Mouse (Mus musculus) cerebellum, adult 2 months (tissue): ENCODE data around the gene Kirrel3. TPM values are rescaled to one million over a fixed set of nuclear protein-coding genes. Genes with fewer than 3 reads are reported as not detected.

Source experiments
- DNase-seq, 2 experiments: peaks; one replicate each; pipeline ENCODE4 v3.0.0; 2021
- H3K27ac ChIP-seq: fragments of 200-500 bp; 2 replicates; pipeline ENCODE4 v1.5.1; 2012; ENCODE audit warnings: low read length, control low read depth, inconsistent platforms; ENCODE audit not compliant: insufficient read depth
- H3K27me3 ChIP-seq: fragments of 200-500 bp; 2 replicates; pipeline ENCODE4 v1.6.1; 2012; ENCODE audit warnings: inconsistent platforms, mild to moderate bottlenecking, low read length, moderate library complexity; ENCODE audit not compliant: control insufficient read depth, insufficient read depth
- H3K4me1 ChIP-seq: fragments of 200-500 bp; 2 replicates; pipeline ENCODE4 v1.6.1; 2011; ENCODE audit warnings: low read length; ENCODE audit not compliant: control insufficient read depth, insufficient read depth
- H3K4me3 ChIP-seq: fragments of 200-500 bp; replicated peaks from 2 replicates; pipeline ENCODE3; 2011; ENCODE audit warnings: mild to moderate bottlenecking, low read depth, low read length, control low read depth; ENCODE audit not compliant: insufficient read depth
- CTCF ChIP-seq: fragments of 200-500 bp; IDR thresholded peaks from 2 replicates; pipeline ENCODE4 v1.5.1; 2011; ENCODE audit warnings: low read depth, mild to moderate bottlenecking, control low read depth, low read length, moderate library complexity, borderline replicate concordance; ENCODE audit not compliant: insufficient read depth
- POLR2A ChIP-seq: fragments of 200-500 bp; IDR thresholded peaks from 2 replicates; pipeline ENCODE4 v1.6.1; 2011; ENCODE audit warnings: low read length, control low read depth, borderline replicate concordance; ENCODE audit not compliant: insufficient read depth
- WGBS: fragments of 180-500 bp; shearing (Covaris S2); methylation state at CpG from one replicate; pipeline ENCODE4 v1.1.7; 2018; 5-methylcytosine and 5-hydroxymethylcytosine counted together
- polyA plus RNA-seq: library from polyadenylated mRNA; depleted of rRNA; stranded (reverse); fragments of >200 nt; gene quantifications from 2 replicates; pipeline ENCODE4 v1.2.3, GENCODE M21; 2012

Gene Kirrel3
- polyA plus RNA-seq, 1 experiment: 63.5 TPM

DNA sequence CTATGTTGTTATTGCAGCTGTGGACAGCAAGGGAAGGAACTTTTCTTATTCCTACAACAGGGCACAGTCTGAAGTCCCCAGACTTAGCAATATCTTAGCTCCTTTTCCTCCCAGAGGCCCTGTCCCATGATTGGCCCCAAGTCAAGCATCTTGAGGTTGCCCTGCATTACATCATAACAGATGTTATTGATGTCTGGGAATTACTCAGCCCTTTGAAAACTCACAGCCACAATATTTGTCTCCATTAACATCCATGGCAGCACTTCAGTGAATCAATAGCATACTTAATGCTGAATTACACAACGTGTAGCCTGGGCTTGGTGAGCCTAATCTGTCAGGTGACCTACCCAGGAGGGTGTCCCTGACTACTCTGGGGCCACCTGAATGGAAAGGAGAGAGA is 360.7 kb downstream of the Kirrel3 start:
- H3K4me1 ChIP-seq: peaks cover 19% of the 10 kb centered on the region
- DNase-seq: no peak
- TF ChIP-seq CTCF: no peak
- no peak for TF ChIP-seq POLR2A
- no peak overlapping the region for H3K27ac ChIP-seq
- no peak overlapping the region for H3K4me3 ChIP-seq
- no peaks in the 10 kb centered on the region for H3K27me3 ChIP-seq
- WGBS: 39% methylated on average over 1 of the region's 1 CpGs

DNA sequence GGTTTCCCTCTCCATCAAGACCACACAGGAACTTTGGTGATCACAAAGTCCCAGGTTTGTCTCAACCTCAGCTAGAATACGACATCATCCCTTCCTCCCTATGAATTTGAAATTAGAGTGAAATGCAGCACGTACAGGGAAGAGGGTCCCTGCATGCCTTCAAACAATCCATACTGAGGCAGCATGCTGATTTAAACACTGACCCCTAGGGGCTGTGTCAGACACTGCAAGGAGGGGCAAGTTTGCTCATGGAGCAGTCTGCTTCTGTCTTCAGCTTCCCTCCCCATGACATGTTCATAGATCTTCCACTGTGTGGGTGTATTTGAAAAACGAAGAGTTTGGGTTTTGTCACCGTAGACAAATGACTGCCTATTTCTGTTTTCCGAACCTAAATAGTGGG is 362.0 kb downstream of the Kirrel3 start:
- no peak overlapping the region for H3K4me3 ChIP-seq
- 73% methylated on average over 5 of the region's 5 CpGs for WGBS
- H3K27ac ChIP-seq: no peak overlapping the region
- H3K4me1 ChIP-seq: peaks cover 17% of the 10 kb centered on the region
- H3K27me3 ChIP-seq: no peaks in the 10 kb centered on the region
- TF ChIP-seq CTCF (peak; percentile 65), POLR2A (no peak)
- DNase-seq: no peak

DNA sequence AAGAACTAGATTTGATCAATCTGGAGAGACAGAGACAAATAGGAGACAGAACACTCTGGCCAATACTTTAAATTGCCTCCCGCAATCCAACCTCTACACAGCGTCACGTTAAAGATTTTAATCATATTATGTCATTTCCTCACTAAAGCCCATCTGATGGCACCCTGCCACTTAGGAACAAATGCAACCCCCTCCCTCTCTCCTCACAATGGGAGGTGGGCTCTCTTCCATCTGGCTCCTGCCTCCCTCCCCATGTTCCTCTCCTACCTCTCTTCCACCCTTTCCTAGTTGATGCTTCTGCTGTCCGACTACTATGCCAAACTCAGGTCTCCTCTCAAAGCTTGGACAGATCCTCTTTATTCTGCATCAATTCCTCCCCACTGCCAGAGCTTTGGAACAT is 365.4 kb downstream of the Kirrel3 start:
- Histone ChIP-seq H3K27ac (no peak overlapping the region), H3K27me3 (no peaks in the 10 kb centered on the region), H3K4me1 (peaks cover 8% of the 10 kb centered on the region; the same call in 1 of the 2 replicates), H3K4me3 (no peak overlapping the region)
- DNase-seq: peak in 1 of 2 experiments; percentile 25
- TF ChIP-seq POLR2A (no peak), CTCF (no peak)
- WGBS: 31% methylated on average over 4 of the region's 4 CpGs

DNA sequence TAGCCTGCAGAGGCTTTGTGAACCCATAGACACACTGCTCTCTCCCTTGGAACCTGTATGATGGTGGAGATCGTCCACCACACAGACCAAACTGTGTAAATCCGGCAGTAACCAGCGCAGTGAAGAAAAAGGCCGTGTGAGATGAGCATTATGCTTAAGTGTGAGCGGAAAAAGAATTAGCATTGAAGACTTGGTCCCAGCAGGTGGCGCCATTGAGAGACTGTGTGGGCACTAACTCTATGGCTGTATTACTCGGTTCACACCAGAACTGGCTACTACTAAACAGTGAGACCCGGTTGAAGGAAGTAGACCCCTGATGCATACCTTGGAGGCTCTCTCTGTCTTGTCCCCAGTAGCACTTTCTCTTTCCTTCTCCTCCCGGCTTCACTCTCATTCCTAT is 371.9 kb downstream of the Kirrel3 start:
- DNase-seq: no peak
- H3K27ac ChIP-seq: no peak overlapping the region
- H3K4me1 ChIP-seq: peaks cover 43% of the 10 kb centered on the region
- no peak overlapping the region for H3K4me3 ChIP-seq
- 73% methylated on average over 9 of the region's 9 CpGs for WGBS
- H3K27me3 ChIP-seq: no peaks in the 10 kb centered on the region
- peak; percentile 52; the same call in 1 of the 2 replicates for TF ChIP-seq CTCF
- TF ChIP-seq POLR2A: no peak

DNA sequence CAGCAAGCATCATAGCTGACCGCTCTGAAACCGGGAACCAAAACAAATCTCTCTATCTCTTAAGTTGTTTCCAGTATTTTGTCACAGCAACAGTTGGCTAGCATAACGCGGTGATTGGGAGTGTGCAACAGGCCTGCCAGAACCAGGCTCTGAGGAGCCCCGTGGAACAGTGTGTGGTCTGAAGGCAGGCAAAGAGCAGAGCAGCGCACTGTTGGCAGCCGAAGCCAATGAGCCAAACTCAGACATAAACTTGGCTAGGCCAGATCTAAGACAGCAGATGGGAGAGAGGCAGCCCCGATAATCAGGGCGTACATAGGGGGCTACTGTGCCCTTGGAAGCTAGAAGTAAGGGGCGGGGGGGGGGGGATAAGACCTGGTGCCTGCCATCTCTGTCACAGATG is 372.4 kb downstream of the Kirrel3 start:
- Histone ChIP-seq H3K27me3 (no peaks in the 10 kb centered on the region), H3K27ac (no peak overlapping the region), H3K4me3 (no peak overlapping the region), H3K4me1 (peaks cover 45% of the 10 kb centered on the region)
- TF ChIP-seq POLR2A (no peak), CTCF (no peak)
- WGBS: 32% methylated on average over 10 of the region's 10 CpGs
- peak in 1 of 2 experiments; percentile 45 for DNase-seq

DNA sequence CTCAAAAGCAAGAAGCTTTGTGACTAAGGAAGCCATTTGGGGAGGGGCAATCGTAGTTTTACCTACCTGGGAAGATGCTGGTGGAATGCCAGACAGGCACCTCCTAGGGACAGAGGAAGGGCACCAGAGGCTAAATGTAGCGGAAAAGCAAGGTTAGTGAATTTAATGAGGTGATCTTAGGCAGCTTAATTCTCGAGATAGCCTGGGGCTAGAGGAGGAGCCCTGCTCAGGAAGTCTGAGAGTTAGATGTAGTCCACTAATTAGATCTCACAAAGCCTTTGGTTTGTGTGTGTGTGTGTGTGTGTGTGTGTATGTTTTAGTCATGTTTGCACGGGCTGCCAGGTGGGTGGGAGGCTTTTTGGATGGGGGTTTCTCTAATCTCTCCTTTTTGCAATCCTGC is 375.2 kb downstream of the Kirrel3 start:
- no peak overlapping the region for H3K4me3 ChIP-seq
- H3K4me1 ChIP-seq: peaks cover 45% of the 10 kb centered on the region
- no peak overlapping the region for H3K27ac ChIP-seq
- DNase-seq: no peak
- no peak for TF ChIP-seq CTCF
- no peak for TF ChIP-seq POLR2A
- H3K27me3 ChIP-seq: no peaks in the 10 kb centered on the region
- 38% methylated on average over 4 of the region's 4 CpGs for WGBS

DNA sequence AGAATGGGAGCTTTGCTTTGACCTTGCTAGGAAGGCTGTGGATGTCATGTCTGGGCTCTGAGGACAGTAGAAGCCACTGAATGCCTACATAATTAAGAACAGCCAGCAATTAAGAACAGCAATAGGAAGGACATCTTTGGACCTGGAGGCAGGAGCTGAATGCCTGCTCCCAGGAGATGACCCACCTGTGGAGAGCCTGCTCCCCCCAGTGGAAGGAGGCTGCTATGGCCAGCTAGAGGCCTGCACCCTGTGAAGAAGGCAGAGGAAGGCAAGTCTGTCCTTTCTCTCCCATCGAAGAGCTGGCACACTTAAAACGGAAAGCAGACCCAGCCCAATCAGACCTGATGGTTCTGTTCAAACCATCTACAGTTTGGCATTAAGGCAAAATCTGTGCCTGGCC is 376.1 kb downstream of the Kirrel3 start:
- Histone ChIP-seq H3K27ac (0 out of 2 replicates have a peak overlapping the region, but pooled peaks have one; percentile 3), H3K4me3 (no peak overlapping the region), H3K4me1 (peaks cover 45% of the 10 kb centered on the region), H3K27me3 (no peaks in the 10 kb centered on the region)
- TF ChIP-seq POLR2A (no peak), CTCF (peak; percentile 93)
- DNase-seq: peak; percentile 82 to 83
- WGBS: 8% methylated on average over 2 of the region's 2 CpGs

DNA sequence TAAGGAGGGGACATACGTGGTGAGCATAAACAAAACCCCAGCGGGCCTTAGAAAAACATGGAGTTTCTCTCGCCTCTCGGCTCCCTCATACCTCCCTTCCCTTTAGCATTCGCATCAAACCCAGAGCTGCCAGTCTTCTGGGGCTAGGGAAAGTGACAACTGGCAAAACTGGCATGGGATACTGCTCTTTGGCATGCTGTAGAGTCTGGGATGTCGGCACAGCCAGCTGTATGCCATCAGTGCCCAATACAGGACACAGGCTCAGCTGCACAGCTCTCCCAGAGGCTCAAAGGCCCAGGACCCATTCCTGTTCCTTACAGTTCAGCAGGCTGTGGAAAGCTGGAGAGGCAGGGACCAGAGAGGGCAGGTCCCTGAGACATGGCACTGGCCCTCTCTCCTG is 379.9 kb downstream of the Kirrel3 start:
- H3K4me3 ChIP-seq: no peak overlapping the region
- 74% methylated on average over 6 of the region's 6 CpGs for WGBS
- H3K27ac ChIP-seq: no peak overlapping the region
- H3K4me1 ChIP-seq: peaks cover 28% of the 10 kb centered on the region
- TF ChIP-seq POLR2A (no peak), CTCF (no peak)
- H3K27me3 ChIP-seq: no peaks in the 10 kb centered on the region
- DNase-seq: no peak
